Mouse (Mus musculus) limb, embryonic 13.5 days (tissue): ENCODE data around the gene Dach1. TPM values are rescaled to one million over a fixed set of nuclear protein-coding genes. Genes with fewer than 3 reads are reported as not detected.

Experiments used
- ATAC-seq: fragments of 200-750 bp; cut with Nextera tagmentation; 2 replicates; pipeline ENCODE4 v1.8.0; 2017; ENCODE audit warnings: low read depth, moderate number of reproducible peaks, moderate TSS enrichment; ENCODE audit not compliant: low FRiP score
- H3K27ac ChIP-seq: fragments of 300-500 bp; sonication (generic); 2 replicates; pipeline ENCODE4 v1.5.1; 2015; ENCODE audit warnings: inconsistent platforms, mild to moderate bottlenecking, moderate library complexity
- H3K27me3 ChIP-seq: fragments of 300-500 bp; sonication (generic); 2 replicates; pipeline ENCODE4 v1.6.1; 2015; ENCODE audit warnings: mild to moderate bottlenecking, inconsistent platforms
- H3K36me3 ChIP-seq: fragments of 300-500 bp; sonication (generic); 2 replicates; pipeline ENCODE4 v1.6.1; 2015; ENCODE audit warnings: inconsistent platforms, mild to moderate bottlenecking, moderate library complexity
- H3K4me1 ChIP-seq: fragments of 300-500 bp; sonication (generic); 2 replicates; pipeline ENCODE4 v1.6.1; 2015; ENCODE audit warnings: inconsistent platforms
- H3K4me2 ChIP-seq: fragments of 300-500 bp; sonication (generic); replicated peaks from 2 replicates; pipeline ENCODE4 v1.6.1; 2015; ENCODE audit warnings: inconsistent platforms, mild to moderate bottlenecking, moderate library complexity
- H3K4me3 ChIP-seq: fragments of 300-500 bp; sonication (generic); 2 replicates; pipeline ENCODE4 v1.5.1; 2015; ENCODE audit warnings: moderate library complexity, mild to moderate bottlenecking, inconsistent platforms
- H3K9ac ChIP-seq: fragments of 300-500 bp; sonication (generic); 2 replicates; pipeline ENCODE4 v1.6.1; 2015; ENCODE audit warnings: mild to moderate bottlenecking, inconsistent platforms
- H3K9me3 ChIP-seq: fragments of 300-500 bp; sonication (generic); 2 replicates; pipeline ENCODE4 v1.6.1; 2016; ENCODE audit warnings: inconsistent platforms
- WGBS: fragments of 180-500 bp; shearing (Covaris S2); methylation state at CpG from one replicate; pipeline ENCODE4 v1.1.7; 2015; 5-methylcytosine and 5-hydroxymethylcytosine counted together
- polyA plus RNA-seq: library from polyadenylated mRNA; unstranded; fragments of >200 nt; fragmentation: Nextera tagmentation; extraction: Ambion mirVana; gene quantifications from 2 replicates; pipeline ENCODE4 v1.2.1, GENCODE M21; 2015

Gene Dach1
- polyA plus RNA-seq, 1 experiment from 2014 or later, result 11.5 TPM

GRCm38 (mm10) chr14:98067273-98067905, 102.2 kb downstream of the Dach1 start:
- no peaks in the 10 kb centered on the region for H3K27me3 ChIP-seq
- no peak overlapping the region for H3K27ac ChIP-seq
- H3K4me3 ChIP-seq, result no peak overlapping the region
- no peaks in the 10 kb centered on the region for H3K36me3 ChIP-seq
- H3K9me3 ChIP-seq, result no peaks in the 10 kb centered on the region
- H3K9ac ChIP-seq, result no peak overlapping the region
- H3K4me2 ChIP-seq, result no peak overlapping the region
- H3K4me1 ChIP-seq, result peaks cover 12% of the 10 kb centered on the region
- ATAC-seq, result no peak
- 65% methylated on average over 4 of the region's 4 CpGs for WGBS

GRCm38 (mm10) chr14:98064190-98064589, 105.4 kb downstream of the Dach1 start:
- H3K4me2 ChIP-seq, result no peak overlapping the region
- WGBS, result 71% methylated on average over 2 of the region's 2 CpGs
- no peak overlapping the region for H3K27ac ChIP-seq
- no peaks in the 10 kb centered on the region for H3K9me3 ChIP-seq
- H3K27me3 ChIP-seq, result no peaks in the 10 kb centered on the region
- H3K4me3 ChIP-seq, result no peak overlapping the region
- H3K36me3 ChIP-seq, result no peaks in the 10 kb centered on the region
- no peak for ATAC-seq
- H3K9ac ChIP-seq, result no peak overlapping the region
- peaks cover 8% of the 10 kb centered on the region; the same call in 1 of the 2 replicates for H3K4me1 ChIP-seq

- no peak overlapping the region for H3K27ac ChIP-seq
- H3K9me3 ChIP-seq, result no peaks in the 10 kb centered on the region
- no peak overlapping the region for H3K4me3 ChIP-seq
- no peak for ATAC-seq
- no peak overlapping the region for H3K9ac ChIP-seq
- WGBS, result 82% methylated on average over 2 of the region's 2 CpGs
- H3K36me3 ChIP-seq, result no peaks in the 10 kb centered on the region
- H3K4me2 ChIP-seq, result no peak overlapping the region
- 0 out of 2 replicates have a peak, but pooled peaks cover 2% of the 10 kb centered on the region for H3K4me1 ChIP-seq
- H3K27me3 ChIP-seq, result no peaks in the 10 kb centered on the region
Observed at GRCm38 (mm10) chr14:98049329-98049728, 120.2 kb downstream of the Dach1 start.

GRCm38 (mm10) chr14:98048403-98048802, 121.2 kb downstream of the Dach1 start:
- WGBS, result 91% methylated on average over 2 of the region's 2 CpGs
- no peak overlapping the region for H3K4me3 ChIP-seq
- H3K9ac ChIP-seq, result no peak overlapping the region
- H3K27ac ChIP-seq, result no peak overlapping the region
- no peaks in the 10 kb centered on the region for H3K27me3 ChIP-seq
- no peak overlapping the region for H3K4me2 ChIP-seq
- H3K9me3 ChIP-seq, result no peaks in the 10 kb centered on the region
- no peak for ATAC-seq
- H3K4me1 ChIP-seq, result 0 out of 2 replicates have a peak, but pooled peaks cover 2% of the 10 kb centered on the region
- no peaks in the 10 kb centered on the region for H3K36me3 ChIP-seq

GRCm38 (mm10) chr14:98047670-98048069, 121.9 kb downstream of the Dach1 start:
- Histone ChIP-seq H3K4me3 (no peak overlapping the region), H3K4me1 (0 out of 2 replicates have a peak, but pooled peaks cover 2% of the 10 kb centered on the region), H3K36me3 (no peaks in the 10 kb centered on the region), H3K9ac (no peak overlapping the region), H3K9me3 (no peaks in the 10 kb centered on the region), H3K27me3 (no peaks in the 10 kb centered on the region), H3K27ac (no peak overlapping the region), H3K4me2 (no peak overlapping the region)
- 46% methylated on average over 3 of the region's 3 CpGs for WGBS
- no peak for ATAC-seq

- no peak overlapping the region for H3K4me3 ChIP-seq
- no peaks in the 10 kb centered on the region for H3K9me3 ChIP-seq
- no peak overlapping the region for H3K4me2 ChIP-seq
- 0 out of 2 replicates have a peak, but pooled peaks cover 2% of the 10 kb centered on the region for H3K4me1 ChIP-seq
- H3K27me3 ChIP-seq, result no peaks in the 10 kb centered on the region
- no peak overlapping the region for H3K9ac ChIP-seq
- no peak for ATAC-seq
- no peaks in the 10 kb centered on the region for H3K36me3 ChIP-seq
- no peak overlapping the region for H3K27ac ChIP-seq
Observed at GRCm38 (mm10) chr14:98046960-98047359, 122.6 kb downstream of the Dach1 start.

GRCm38 (mm10) chr14:98038524-98038923, 131.0 kb downstream of the Dach1 start:
- no peak overlapping the region for H3K4me3 ChIP-seq
- no peak overlapping the region for H3K4me2 ChIP-seq
- no peak overlapping the region for H3K27ac ChIP-seq
- no peaks in the 10 kb centered on the region for H3K36me3 ChIP-seq
- WGBS, result 19% methylated on average over 1 of the region's 1 CpGs
- H3K4me1 ChIP-seq, result peaks cover 6% of the 10 kb centered on the region
- no peak overlapping the region for H3K9ac ChIP-seq
- ATAC-seq, result no peak
- H3K27me3 ChIP-seq, result no peaks in the 10 kb centered on the region
- H3K9me3 ChIP-seq, result no peaks in the 10 kb centered on the region

GRCm38 (mm10) chr14:98037175-98037574, 132.4 kb downstream of the Dach1 start:
- no peak for ATAC-seq

GRCm38 (mm10) chr14:98035261-98035660, 134.3 kb downstream of the Dach1 start:
- no peak overlapping the region for H3K4me3 ChIP-seq
- H3K9ac ChIP-seq, result no peak overlapping the region
- WGBS, result 0% methylated on average over 1 of the region's 1 CpGs
- peaks cover 6% of the 10 kb centered on the region for H3K4me1 ChIP-seq
- no peaks in the 10 kb centered on the region for H3K36me3 ChIP-seq
- H3K9me3 ChIP-seq, result no peaks in the 10 kb centered on the region
- ATAC-seq, result no peak; the same call in 1 of the 2 replicates
- no peak overlapping the region for H3K4me2 ChIP-seq
- no peak overlapping the region for H3K27ac ChIP-seq
- no peaks in the 10 kb centered on the region for H3K27me3 ChIP-seq

More at GRCm38 (mm10) chr14:98037175-98037574, 132.4 kb downstream of the Dach1 start:
- Histone ChIP-seq H3K4me2 (no peak overlapping the region), H3K4me1 (peaks cover 6% of the 10 kb centered on the region), H3K9me3 (no peaks in the 10 kb centered on the region), H3K27ac (no peak overlapping the region), H3K9ac (no peak overlapping the region), H3K4me3 (no peak overlapping the region), H3K27me3 (no peaks in the 10 kb centered on the region), H3K36me3 (no peaks in the 10 kb centered on the region)
- 26% methylated on average over 3 of the region's 3 CpGs for WGBS

GRCm38 (mm10) chr14:98023540-98023939, 146.0 kb downstream of the Dach1 start:
- Histone ChIP-seq H3K27me3 (no peaks in the 10 kb centered on the region), H3K9me3 (no peaks in the 10 kb centered on the region), H3K27ac (no peak overlapping the region), H3K36me3 (no peaks in the 10 kb centered on the region), H3K4me3 (no peak overlapping the region), H3K9ac (no peak overlapping the region), H3K4me1 (peaks cover 6% of the 10 kb centered on the region; the same call in 1 of the 2 replicates), H3K4me2 (no peak overlapping the region)
- no peak for ATAC-seq
- 61% methylated on average over 4 of the region's 4 CpGs for WGBS

GRCm38 (mm10) chr14:98014053-98014452, 155.5 kb downstream of the Dach1 start:
- Histone ChIP-seq H3K9me3 (no peaks in the 10 kb centered on the region), H3K4me1 (no peaks in the 10 kb centered on the region), H3K4me2 (no peak overlapping the region), H3K9ac (no peak overlapping the region), H3K27ac (no peak overlapping the region), H3K36me3 (peaks cover 8% of the 10 kb centered on the region), H3K4me3 (no peak overlapping the region), H3K27me3 (no peaks in the 10 kb centered on the region)
- no peak for ATAC-seq
- 86% methylated on average over 1 of the region's 1 CpGs for WGBS

GRCm38 (mm10) chr14:98008501-98008900, 161.1 kb downstream of the Dach1 start:
- no peak for ATAC-seq
- WGBS, result 91% methylated on average over 6 of the region's 6 CpGs

More at GRCm38 (mm10) chr14:98008501-98008900, 161.1 kb downstream of the Dach1 start:
- no peaks in the 10 kb centered on the region for H3K9me3 ChIP-seq
- H3K9ac ChIP-seq, result no peak overlapping the region
- H3K36me3 ChIP-seq, result no peaks in the 10 kb centered on the region
- no peaks in the 10 kb centered on the region for H3K4me1 ChIP-seq
- no peak overlapping the region for H3K27ac ChIP-seq
- no peaks in the 10 kb centered on the region for H3K27me3 ChIP-seq
- no peak overlapping the region for H3K4me2 ChIP-seq
- no peak overlapping the region for H3K4me3 ChIP-seq
